Mouse (Mus musculus): ENCODE measurements around the gene Msantd3.
A peak's percentile ranks its signal among the peaks of the same experiment; 100 is the strongest.

Msantd3 gene

DNA sequence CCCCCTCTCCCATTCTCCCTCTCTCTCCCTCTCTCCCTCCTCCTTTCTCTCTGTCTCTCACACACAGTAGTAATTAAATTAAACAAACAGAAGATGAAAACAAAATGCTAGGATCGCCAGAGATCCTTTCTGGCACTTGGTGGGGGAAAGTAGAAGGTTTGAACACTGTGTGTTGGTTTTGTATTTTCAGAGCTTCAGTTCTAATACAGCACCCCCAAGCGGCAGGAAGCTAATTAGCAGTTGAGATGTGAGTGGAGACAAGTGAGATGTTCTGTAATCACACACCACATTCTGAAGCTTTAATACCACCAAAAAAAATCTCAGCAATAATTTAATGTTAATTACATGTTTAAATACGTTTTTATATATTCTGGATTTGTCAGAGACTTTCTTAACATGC is 16.0 kb downstream of the Msantd3 start:
- DNase-seq (ENCODE audit: low spot score) = no peak

DNA sequence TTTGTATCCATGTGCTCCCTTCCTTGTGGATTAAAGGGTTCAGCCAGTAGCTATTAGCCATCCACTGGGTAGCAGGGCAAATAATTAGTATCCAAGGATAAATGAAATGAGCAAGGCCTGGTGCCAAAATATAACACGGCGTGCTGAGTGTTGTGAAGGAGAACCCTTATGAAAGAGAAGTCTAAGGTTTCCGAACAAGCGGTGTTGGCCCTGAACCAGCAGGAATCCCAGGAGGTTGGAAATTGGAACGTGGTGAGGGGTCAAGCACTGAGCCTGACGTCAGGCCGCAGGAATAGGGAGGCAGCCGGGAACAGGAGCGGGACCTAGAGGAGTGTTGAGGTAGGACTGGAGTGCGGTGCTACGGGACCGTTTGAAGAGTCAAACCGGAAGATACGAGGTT is 19.9 kb downstream of the Msantd3 start:
- no peak for DNase-seq (ENCODE audit: low spot score)

DNA sequence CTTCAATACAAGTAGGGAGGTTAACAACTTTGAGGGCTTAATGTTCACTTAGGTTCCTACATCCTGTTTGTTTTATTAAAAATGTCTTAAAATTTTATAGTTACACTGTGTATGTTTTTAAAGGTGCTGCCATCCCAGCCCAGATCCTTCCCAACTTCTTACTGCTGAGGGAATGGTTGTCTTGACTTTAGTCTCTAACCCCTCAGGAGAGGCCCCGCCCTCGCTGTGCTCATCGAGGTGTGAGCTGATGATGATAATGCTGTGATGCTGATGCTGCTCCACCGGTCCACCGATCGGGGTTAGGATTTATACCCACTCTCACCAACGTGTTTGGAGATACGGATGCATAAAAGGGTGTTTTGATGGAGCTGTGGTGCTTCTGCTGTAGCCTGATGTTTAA is 22.1 kb downstream of the Msantd3 start:
- DNase-seq (ENCODE audit: low spot score) = no peak

DNA sequence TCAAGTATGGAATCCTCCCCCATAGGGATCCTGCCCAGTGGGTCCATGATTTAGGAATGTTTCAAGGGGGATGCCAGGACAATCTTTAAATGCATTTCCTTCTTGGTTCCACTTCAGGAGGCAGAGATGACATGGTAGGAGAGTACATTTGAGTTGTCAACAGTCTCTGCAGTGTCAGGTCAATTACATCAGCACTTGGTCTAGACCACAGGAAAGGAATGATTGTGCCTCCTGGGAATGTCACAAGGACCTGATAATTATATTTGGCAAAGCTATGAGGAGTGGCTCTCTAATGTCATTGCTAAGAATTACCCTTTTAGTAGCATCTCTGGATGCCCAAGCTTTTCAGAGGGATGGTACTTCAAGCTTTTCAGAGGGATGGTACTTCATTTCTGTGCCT is 25.2 kb downstream of the Msantd3 start:
- DNase-seq (ENCODE audit: low spot score) = no peak

DNA sequence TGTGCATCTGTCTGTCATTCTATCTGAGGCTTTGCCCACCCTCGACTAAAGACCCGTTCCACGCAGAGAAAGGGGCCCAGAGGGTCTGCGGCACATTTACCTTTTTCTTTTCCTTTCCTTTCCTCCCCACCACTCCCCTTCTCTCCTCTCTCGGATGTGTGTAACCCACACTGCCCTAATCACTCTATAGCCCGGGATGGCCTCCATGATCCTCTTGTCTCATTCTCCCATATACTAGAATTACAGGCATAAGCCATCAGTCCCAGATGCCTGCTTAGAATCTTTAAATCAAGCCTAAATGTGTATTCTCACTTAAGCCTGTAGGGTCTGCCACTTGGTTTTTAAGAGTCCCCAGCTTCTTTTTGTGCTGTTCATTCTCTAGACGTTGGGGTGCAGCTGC is 36.6 kb downstream of the Msantd3 start:
- no peak for DNase-seq (ENCODE audit: low spot score)

DNA sequence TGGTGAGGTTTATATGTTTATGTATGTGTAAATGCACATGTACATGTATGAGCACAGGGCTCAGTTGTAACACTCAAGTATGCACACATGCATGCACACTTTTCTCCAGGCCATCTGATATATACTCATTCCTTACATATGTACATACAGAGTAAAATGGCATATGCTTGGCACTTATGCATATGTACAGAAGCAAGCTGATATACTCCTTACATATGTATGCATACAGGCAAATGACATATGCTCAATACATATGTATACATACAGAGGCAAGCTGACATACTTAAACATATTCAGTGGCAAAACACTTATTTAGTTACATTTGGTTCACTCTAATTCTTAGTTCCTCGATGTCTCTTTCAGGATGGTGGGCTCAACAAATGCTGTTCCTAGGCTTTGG is 38.1 kb downstream of the Msantd3 start:
- DNase-seq (ENCODE audit: low spot score) = no peak

DNA sequence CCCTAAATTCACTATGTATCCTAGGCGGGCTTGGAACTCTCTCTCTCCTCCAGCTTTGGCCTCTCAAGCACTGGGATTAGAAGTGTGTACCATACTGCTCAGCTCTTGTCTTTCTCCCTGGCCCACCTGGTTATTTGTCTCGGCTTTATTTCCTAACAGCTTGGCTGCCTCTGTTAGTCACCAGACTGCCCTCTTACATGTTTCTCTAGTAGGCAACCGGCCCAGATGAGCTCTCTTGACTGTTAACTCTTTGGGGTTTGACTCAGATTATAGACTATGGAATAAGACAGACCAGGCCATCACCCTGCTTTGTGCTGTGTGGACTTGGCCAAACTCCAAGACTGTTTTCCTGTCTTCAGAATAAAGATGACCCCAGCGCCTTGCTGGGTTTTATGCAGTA is 38.7 kb downstream of the Msantd3 start:
- no peak for DNase-seq (ENCODE audit: low spot score)

DNA sequence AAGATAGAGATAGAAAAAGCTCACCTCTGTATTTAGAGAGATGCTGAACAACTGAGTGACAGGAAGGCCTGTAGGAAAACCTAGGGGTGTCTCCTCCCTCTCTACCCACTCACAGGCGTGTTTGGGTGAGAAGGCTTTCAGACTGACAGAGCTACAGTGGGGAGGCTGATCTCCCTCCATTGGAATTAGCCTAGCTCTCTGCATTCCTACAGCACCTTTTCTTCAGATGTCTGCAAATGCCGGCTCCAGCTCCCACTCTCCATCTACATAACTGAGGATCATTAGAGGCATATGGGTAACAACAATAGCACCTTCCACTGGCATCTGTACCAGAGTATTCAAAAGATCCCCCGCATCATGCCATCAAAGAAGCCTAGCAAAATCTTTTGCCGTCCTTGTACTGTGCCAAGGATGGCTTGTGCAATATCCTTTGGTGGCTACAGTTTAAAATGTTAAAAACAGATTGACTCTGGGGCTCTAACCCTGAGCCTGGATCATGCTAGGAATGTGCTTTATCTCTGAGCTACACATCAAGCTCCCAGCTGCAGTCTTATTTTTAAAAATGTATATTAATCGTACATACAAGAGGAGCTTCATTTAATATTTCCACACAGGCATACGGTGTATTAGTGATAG is 39.9 kb downstream of the Msantd3 start:
- DNase-seq (ENCODE audit: low spot score) = no peak

DNA sequence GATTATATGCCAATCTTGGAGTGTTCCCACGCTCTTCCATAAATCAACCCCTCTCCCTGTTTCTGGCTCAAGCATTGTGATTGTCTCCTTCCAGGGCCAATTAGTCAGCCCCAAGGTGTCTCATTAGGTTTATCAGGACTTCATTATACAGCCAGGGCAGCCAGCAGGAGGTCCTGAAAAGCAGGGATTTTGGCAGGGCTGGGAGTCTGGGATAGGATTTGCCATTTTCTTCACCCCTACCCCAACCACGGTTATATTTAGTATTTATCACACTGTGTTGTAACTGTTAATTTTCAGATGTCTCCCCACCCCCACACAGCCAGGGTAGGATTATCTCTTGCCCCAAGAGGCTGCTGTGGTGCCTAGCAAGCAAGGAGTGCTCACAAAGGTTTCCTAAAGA is 41.5 kb downstream of the Msantd3 start:
- no peak for DNase-seq (ENCODE audit: low spot score)

DNA sequence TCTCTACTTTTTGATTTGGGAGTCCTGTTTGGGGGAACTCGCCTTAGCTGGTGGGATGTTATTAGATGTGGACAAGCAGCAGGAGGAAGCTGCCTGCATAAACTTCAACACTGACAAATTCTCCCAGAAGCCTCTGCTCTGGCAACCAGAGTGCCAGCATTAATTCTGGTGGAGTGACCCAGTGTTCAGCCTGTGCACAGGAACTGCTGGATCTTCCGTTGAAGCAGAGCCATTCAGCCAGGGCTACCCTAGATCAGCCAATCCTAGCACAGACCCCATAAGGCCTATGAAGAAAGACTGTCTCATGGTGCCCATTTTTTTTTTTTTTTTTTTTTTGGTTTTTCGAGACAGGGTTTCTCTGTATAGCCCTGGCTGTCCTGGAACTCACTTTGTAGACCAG is 42.3 kb downstream of the Msantd3 start:
- DNase-seq (ENCODE audit: low spot score) = no peak

DNA sequence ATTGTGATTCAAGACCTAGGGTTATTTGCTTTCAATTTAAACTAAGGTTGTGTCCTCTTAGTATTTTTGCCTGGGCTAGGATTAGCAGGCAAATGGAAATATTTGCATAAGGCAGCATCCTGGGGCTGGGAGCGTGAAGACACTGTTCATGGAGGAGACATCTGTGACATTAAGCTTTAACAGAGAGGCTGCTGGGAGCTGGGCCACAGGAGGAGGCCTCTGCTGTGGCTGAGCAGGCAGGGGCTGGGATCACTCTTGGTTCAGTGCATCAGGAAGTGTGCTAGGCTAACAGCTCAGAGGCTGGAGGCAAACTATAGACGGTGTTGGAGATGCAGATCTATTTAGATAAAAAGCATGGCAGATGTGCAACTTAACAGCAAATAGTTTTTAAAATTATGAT is 43.2 kb downstream of the Msantd3 start:
- DNase-seq (ENCODE audit: low spot score) = no peak

DNA sequence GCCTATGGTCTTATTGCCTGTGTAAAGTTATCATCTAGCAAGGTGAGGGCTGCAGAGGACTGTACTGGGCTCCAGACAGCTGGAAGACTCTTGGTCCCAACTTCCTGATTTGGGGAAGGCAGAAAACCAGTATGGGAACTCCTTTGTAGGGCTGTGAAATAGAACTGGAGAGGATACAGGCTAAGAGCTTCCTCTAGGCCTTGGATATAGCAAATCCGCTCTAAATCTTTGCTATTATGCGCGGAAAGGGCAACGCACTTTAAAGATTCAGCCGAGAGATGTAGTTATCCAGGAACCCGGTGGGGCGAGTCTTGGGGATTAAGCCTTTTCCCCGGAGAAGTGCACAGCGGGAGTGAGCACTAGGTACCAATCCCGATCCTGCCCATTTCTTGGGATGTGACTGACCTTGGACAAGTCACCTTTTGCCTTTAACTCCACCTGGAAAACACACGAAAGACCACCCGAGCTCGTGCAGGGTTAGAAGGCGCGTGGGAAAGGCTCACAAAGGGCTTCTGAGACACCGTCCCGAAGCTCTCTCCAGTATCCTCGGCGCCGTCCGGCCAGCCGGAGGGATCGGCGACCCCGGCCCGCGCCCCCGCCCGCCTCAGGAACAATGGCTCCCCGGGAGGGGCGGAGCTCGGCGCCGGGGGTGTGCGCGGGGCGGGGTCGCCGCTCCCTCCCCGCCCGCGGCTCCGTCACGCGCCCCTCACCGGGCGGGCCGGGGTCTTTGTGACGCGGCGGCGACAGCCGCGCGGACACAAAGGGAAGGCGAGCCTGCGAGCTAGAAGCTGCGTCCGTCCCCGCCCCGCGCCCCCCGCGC is 44.9 kb downstream of the Msantd3 start, which contains the start of gene Tmeff1:
TSS of gene Tmeff1 (plus strand) at position 754 of the 820 bp plus-strand sequence.
- peak; percentile 50 for DNase-seq (ENCODE audit: low spot score)

DNA sequence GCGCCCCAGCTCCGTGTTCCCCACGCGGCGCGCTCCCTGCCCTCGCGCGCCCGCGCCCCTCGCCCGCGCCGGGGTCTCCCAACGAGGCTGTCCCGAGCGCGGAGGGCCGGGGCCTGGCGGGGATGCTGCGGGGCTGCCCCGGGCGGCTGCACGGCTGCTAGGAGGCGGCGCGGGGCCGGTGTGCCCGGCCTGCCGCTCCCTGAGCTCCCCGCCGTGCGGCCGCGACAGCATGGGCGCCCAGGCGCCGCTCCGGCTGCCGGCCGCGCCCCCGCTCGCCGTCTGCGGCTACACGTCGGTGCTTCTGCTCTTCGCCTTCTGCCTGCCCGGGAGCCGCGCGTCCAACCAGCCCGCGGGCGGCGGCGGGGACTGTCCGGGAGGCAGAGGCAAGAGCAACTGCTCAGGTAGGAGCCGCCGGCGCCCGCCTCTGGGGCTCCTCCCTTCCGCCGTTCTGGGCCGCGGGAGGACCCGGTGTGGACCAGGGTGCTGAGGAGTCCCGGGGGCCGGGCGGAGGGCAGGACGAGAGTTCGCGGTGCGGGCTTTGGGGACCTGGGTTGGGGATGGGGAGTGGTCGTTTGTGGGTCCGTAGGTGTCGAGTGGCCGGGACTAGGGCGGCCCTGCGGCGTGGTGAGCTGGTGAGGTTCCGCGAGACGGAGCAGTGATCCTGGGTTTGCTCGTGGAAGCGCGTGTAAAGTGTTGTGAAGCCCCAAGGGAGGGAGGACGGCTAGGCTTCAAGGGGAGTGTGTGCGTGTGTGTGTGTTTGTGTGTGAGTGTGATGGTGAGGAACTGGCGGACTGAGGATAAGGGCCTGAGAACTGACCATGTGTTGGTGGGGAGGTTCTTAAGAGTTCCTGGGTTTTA is 45.7 kb downstream of the Msantd3 start:
- DNase-seq (ENCODE audit: low spot score) = peak; percentile 70

DNA sequence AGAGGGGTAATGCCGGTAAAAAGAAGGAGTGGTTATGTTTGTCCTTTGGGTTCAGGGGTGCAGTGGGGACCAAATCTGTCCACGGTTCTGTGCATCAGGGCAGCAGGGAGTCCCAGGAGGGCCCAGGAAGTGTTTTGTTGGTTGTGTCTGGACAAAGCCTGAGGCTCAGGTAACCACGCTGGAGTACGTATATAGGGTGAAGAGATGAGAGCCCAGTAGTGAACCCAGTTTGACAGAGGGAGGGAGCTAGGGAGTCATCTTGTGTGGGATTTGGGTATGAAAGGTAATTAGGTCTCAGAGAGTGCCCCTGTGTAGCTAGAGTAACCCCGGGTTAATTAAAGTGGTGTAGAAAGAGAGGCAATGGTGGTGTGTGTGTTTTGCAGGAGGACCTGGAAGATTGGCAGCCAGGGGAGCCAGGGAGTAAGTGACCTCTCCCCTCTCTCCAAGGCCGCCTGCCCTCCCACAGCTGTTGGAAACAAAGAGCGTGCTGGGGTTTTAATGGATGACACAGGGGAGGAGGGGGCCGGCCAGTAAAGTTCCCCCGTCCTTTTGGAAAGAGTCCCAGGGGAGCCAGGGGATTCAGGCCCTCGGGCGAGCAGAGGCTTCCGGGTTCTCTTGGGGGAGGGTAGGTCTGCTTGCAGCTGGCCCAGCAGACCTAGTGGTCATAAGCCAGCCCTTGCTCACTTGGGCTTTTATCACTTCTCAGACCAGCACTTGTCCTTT is 46.5 kb downstream of the Msantd3 start:
- peak; percentile 50 for DNase-seq (ENCODE audit: low spot score)

DNA sequence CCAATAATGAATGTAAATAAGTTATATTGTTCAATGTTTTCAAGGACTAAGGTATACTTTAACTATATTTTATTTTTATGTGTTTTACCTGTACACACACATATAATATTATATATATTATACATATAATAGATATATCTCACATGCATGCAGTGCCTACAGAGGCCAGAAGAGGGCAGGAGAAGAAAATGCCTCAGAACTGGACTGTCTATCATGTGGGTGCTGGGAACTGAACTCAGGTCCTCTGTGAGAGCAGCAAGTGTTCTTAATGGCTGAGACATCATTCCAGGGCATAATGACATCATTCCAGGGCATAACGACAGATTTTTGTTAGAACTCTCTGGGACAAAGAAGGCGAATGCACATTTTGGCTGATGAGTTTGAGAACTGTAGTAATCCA is 47.8 kb downstream of the Msantd3 start:
- no peak for DNase-seq (ENCODE audit: low spot score)

DNA sequence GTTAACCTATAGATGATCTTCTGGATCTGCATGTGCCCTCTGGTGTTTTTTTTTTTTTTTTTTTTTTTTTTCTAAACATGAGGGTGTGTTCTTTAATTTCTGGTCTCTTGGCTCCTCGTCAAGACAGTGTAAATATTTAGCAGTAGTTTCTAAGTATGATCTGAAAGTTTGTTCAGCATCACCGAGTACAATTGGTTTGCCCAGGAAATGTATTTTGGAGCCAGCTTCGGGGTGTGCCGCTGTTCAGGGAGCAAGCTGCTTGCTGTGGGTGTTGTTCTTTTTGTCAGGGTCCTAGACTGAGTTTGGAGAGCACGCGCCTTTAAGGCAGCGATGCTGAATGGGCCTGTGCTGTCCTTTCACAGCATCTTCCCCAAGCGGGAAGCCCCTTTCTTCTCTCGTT is 48.8 kb downstream of the Msantd3 start:
- no peak for DNase-seq (ENCODE audit: low spot score)

DNA sequence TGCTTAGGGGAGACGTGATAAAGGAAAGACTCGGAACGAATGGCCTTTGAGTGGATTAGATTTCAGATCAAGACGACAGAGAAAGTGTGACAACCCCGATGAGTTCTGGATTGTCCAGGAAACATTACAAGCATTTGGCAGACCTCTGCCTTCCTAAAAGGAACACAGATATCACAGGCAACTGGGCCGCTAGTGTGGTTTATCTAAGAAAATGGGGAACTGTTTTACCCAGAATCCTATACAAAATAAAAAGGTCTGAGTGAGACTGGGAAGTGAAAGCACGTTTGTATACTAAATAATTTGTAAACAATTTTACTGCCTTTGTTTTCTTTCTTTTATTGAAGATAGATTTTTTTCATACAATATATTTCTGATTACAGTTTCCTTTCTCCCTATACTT is 51.1 kb downstream of the Msantd3 start:
- no peak for DNase-seq (ENCODE audit: low spot score)

DNA sequence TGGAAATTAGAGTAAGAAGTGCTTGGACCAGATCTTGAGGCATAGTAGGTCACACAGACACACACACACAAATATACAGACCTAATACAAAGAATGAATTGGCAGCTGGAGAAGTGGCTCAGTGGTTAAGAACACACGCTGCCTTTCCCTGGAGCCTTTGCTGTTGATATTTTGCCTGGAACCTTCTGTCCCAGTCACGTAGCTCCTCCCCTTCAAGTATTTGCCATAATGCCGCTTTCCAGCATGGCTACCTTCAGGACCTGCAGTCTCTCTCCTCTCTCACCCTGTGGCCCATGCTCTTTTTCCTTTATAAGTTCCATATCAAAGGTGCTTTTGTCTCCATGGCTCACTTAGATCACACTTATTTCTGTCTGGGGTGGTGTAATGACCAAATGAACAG is 51.7 kb downstream of the Msantd3 start:
- DNase-seq (ENCODE audit: low spot score) = no peak

DNA sequence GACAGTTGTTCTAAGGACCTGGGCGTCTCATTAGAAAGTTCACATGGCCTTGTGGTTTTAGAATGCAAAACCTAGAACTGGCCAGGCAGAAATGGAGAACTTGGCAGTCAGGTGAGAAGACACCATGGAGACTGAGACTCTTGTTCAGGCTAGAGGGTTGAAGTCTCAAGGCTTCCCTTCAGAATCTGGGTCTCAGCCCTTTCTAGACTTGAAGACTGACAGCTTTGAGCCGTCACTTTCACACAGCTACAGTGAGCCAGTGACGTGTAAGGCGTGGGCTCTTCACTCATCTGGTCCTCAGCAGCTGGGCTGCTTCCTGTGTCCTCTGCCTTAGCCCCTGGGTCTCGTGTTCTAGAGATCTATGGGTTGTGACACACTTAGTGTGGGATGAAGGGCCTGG is 52.6 kb downstream of the Msantd3 start:
- no peak for DNase-seq (ENCODE audit: low spot score)

DNA sequence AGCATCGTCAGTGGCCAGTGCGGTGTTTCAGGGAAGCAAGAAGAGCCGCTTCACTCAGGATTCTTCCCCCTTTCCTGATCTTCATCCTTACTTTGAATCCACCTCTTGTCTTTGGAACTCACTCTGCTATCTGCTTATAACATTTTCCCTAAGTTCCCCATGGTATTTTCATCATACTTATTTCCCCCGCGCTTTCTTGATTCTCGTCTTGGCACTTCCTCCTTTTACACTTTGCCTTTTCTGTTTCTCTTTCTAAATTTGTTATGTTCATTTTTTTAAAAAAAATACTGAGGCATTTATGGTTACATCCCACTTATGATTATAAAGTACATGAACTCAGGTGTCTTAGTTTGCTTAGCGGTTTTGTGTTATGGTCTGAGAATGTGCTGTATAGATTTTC is 53.1 kb downstream of the Msantd3 start:
- DNase-seq (ENCODE audit: low spot score) = no peak

DNA sequence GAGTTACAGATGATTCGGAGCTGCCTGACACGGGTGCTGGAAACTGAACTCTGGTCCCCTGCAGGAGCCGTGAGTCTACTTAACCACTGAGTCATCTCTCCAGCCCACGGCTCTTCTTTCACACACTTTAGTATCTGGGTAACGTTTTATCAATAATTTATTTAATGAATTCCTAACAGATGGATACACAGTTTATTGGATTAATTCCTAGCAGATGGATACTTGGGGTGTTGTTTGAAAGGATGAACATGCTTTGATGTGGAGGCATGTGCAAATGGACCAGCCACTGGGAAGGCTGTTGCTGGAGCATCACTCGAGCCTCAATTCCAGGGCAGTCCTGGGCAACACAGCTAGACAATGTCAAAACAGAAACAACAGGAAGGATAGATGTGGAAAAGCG is 56.4 kb downstream of the Msantd3 start:
- DNase-seq (ENCODE audit: low spot score) = no peak

DNA sequence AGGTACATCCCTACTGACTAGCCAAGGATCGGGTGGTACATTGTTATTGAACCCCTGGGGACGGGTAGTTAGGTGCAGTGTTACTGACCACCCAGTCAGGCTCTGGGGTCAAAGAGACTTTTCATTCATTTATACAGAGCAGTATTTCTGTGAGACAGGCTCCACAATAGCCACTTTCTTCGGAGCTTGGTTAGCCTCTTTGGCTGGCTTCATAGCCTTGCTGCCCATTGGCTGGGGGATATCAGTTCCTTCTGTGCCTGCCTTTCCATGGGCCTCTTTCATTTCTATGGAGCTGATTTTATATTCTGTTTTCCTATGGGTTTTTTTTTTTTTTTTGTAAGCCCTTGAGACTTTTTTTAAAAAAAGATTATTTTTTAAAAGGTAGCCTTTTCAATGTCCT is 65.9 kb downstream of the Msantd3 start:
- DNase-seq (ENCODE audit: low spot score) = no peak
